Mouse (Mus musculus) spleen, postnatal 4 days (tissue): Measurements from ENCODE around the gene Layn.

Experiments used
- DNase-seq, 2 experiments: peaks; one replicate each; pipeline ENCODE4 v3.0.0; 2022; ENCODE audit warnings: low spot score in 2 of 2

Layn gene

DNA sequence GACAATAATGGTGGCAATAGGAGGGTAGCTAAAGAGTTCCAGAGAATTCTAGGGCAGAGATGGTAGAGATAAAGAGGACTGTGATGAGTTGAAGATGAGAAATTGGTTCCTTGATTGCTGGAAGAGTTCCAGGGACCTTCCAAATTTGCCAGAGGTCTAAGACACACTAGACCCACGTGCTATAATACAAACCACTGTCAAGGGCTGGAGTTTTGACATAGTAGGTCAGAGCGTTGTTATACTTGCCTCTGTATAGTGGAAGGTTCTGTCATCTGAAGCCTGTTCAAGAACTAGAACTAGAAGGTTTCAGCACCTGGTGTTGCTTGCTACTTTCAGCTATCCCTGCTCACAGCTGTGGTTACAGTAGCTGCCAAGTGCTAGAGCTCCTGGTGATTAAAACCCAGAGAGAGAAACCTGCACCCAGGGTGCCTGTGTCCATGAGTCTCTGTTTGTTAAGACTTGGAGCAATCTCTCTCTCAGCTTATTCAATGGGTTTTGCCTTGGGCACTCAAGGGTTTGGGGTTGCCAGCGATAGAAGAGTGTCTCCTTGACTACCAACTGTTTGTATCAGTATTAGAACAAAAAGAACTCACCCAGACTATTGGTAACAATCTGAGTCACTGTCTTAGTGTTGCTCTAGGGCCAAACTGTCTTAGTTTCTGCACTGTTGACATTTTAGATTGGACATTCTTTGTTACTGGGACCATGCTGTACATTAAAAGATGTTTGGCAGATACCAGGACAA is 43.9 kb downstream of the Layn start:
- no peak for DNase-seq

DNA sequence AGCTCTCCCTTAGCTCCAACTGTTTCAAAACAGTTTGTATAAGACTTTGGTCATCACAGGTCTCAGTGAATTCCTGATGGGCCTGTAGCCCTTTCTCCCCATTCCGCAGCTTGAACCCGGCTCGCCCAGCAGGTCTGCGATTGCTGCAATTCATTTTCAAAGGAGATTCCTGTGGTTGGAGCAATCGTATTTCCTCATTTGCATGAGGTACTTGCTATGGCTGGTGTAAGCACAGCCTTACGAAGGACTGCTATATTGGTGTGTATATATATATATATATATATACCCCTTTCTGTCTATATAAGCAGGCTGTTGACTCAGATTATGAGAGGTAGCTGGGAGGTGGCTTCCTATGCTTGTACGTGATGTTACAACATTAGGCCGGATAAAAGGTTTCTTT is 44.6 kb downstream of the Layn start:
- DNase-seq = no peak

DNA sequence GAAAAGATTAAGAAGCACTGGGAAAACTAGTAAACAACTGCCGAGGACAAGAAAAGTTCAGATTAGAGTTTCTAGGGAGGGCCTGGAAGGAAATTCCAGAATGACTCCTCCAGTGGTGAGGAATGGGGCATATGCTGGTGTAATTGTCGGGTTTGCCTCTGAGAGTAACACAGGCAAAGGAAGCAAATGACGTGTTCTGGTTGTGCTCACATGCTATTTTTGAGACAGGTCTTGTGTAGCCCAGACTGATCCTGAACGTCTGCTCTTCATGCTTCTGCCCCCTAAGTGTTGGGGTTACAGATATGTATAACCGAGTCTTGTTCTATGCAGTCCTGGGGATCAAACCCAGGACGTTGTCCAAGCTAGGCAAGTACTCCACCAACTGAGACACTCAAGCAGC is 45.3 kb downstream of the Layn start:
- DNase-seq = no peak

DNA sequence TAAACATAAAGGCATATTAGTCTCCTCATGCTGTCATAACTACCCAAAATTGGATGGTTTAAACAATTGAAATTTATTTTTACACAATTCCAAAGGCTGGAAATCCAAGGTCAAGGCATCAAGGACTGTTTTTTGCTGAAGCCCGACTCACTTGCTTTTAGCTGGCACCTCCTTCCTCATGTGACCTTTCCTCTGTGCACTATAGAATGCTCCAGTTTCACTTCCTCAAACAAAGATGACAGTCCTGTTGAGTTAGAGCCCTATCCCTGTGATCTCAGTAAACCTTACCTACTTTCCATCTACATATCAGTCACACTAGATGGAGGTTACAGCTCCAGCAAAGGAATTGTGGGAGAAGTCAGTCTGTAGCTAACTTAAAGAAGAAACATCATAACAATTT is 46.7 kb downstream of the Layn start:
- no peak for DNase-seq

DNA sequence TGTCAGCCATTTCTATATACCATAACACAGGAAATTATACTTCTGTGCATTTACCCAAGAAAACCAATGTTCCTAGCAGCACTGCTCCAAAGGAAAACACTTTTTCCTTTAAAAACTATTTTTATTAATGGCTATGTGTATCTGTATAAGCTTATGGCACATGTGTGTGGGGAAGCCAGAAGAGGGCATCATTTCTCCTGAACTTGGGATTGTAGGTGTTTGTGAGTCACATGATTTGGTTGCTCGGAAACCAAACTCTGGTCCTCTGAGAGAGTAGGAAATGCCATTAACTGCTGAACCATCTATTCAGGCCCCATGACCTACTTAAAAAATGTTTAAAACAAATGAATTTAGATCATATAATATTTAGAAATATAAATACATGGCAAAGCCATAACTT is 49.9 kb downstream of the Layn start:
- no peak for DNase-seq

DNA sequence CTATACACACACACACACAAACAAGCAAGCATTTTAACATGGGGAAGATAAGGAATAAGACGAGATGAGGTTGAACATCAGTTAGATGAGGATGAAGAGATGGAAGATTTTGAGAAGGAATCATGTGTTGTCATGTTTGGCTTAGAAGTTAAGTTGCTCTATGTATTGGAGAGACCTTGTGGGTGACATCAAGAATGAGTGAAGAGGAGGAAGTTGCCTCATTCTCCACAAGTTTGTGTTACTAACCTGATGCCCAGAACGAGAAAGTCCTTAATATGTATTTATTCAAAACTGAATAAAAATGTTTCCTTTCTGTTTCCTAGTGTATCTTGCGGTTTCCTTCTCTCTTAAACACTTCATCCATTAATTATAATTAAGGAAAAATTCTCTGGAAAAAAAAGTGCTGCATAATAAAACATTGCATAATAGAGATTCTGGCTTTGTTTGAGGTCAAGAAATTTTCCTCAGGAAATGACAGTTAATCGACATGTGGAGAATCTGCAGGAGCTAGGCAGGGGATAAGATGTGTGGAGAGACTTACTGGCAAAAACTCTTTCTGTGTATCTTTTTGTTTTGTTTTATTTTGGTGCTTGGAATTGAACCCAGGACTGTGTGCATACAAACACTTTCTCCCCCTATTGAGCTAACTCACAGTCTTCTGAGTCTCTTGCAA is 55.6 kb downstream of the Layn start:
- DNase-seq = no peak

DNA sequence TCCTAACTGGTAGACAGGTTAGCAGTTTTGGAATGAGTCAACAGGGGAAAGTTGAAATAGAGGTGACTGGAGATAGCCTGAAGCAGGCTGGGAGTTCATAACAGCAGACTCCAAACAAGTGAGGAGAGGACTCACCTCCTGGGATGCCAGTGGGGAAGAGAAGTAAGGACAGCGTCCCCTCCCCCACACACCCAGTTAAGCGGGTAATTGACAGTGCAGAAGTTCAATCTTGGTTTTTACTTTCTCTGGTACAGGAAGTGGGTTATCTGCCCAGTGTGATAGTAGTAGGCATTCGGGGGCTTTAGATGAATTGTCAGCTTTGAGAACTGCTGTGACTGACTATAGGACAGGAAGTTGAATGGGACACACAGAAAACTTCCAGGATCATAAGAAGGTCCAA is 56.5 kb downstream of the Layn start:
- no peak for DNase-seq

DNA sequence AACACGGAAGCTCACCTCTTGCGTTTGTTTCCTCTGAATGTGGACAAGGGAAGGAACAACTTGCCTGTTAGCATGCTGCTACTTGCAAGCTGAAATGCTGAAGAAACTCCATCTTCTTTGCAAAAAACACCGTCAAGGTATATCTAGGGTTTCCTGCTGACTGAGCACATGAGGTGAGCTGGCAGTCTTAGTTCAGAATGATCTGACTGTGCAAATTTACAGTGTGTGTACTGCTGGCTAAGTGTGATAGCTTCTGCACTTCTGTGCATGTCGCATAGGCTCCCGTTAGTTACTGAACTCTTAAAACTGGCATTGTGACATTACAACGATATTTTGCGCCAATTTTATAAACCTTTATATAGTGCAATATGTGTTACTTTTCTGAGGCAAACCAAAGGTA is 57.2 kb downstream of the Layn start:
- no peak for DNase-seq

DNA sequence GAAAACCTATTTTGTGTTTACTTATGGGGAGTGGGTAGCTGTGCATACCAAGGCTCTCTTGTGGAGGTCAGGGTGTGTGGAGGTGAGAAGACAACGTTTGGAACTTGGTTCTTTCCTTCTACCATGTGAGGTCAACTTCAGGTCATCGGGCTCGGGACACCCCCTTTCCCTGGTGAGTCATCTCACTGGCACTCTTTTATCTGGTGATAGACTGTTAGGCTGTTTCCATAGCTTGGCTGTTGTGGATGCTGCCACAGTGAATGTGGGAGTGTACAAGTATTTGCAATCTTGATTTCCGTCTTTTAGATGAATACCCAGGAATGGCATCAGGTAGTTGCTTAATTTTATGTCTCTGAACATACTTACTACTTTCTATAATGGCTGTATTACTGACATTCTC is 61.2 kb downstream of the Layn start:
- DNase-seq = no peak

DNA sequence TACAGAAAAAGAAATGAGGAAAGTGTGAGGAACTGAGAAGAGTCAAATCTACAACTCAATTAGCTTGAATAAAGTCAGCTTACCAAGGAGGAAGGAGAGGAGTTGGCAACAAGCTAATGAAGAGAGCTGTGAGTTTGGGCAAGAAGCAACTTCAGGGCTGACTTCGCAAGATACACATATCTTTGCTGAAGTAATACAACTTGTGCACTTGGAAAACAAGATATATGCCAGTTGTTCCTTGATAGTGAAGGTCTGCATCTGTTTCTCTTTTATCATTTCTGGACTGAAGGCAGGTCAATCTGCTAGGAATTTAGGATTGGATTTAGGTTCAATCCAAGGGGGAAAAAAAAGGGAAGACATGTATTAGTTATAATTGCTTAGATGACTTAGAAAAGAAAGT is 63.2 kb downstream of the Layn start:
- DNase-seq = no peak

DNA sequence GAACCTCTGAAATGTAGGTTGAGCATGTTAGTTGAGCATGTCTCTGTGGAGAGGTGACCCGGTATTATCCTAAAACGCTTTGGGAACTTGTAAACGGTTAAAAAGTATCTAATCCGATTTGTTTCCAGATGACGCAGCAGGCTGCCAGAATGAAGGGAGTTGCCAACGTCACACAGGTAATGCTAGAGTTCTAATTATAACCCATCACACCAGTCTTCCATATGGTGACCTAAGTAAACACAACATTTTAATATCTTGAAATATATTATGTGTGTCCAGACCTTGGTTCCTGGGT is 67.3 kb downstream of the Layn start:
- no peak for DNase-seq

DNA sequence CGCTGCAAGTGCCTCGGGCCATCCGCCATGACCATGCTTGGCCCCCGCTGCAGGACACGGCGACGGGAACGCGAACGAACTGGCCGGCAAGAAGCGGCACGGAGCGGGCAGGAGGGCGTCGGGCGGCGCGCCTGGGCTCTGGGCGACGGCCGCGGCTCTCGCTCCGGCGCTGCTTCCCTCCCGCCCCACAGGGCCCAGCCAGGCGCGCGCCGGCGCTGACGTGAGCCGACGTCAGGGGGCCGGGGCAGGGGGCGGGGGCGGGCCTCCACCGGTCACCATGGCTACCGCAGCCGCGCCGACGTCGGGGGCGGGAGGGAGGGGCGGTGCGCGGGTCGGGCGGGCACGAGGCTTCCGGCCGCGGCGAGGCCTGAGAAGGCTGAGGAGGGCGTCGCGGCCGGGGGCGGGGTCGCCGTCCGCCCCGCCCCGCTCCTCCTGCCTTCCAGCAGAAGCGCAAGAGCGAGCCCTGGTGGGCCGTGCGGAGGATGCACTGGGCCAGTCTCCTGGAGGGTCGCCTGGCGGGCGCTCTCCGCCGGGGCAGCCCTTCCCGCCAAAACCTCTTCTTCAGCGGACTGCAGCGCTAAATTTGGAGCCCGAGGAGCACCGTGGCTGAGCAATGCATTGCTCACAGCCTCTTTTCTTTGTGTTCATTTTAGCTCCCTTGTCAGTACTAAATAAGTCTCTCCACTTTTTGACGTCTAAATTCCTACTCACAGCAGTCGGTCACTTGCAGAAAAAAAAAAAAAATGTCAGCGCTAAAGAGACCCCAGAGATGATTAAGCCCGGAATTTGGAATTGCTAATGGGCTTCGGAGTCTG is 67.8 kb downstream of the Layn start, which contains the start of gene Sik2:
TSS of gene Sik2 (minus strand) at position 233 of the 815 bp plus-strand sequence.
- peak; percentile 91 to 95 for DNase-seq

DNA sequence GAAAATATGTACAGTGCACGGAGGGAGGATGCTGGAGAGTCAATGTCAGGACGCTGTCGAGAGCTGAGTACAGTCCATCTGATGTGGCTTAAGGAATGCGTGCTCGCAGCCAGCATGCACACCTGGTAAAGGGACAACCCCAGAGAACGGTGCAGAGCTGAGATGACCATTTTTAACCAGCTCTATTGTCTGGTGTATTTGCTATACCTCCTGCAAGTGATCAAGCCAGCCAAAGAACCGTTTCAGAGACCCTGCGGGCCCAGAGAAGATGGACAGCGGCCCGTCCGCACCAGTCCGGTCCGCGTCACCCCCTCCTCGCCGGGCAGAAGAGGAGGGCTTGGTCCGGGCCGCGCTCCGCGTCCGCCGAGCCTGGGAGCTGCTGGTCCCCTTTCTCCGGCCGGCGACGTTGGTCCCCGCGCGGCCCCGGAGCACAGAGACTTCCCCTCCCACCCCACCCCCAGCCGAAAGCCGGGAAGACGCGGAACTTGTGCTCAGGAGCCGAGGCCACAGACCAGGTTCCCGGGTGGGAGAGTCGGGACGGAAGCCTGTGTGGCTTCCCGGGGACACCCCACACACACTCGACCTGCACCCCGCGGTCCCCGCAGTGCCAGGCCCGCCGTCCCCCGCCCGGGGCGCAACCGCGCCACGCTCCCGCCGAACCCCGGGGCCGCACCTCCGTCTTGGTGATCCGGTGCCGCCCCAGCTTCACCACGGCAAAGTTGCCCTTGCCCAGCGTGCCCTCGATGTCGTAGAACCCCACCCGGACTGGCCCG is 68.6 kb downstream of the Layn start:
- DNase-seq = no peak

DNA sequence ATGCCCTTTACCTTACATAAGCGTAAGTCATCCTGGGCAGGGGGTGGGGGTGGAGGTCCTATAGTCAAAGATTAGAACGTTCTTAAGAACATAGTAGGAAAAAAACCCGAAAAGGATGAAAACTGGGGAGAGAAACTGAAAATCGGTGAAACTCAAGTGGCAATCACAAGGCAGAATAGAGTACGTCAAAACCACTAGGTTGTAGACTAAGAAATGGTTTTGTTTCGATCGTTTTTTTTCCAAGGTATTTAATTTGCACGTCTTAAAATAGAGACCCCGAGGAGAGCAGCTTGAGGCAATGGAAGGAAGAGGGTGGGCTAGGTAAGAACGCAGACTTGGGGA is 69.2 kb downstream of the Layn start:
- no peak for DNase-seq

DNA sequence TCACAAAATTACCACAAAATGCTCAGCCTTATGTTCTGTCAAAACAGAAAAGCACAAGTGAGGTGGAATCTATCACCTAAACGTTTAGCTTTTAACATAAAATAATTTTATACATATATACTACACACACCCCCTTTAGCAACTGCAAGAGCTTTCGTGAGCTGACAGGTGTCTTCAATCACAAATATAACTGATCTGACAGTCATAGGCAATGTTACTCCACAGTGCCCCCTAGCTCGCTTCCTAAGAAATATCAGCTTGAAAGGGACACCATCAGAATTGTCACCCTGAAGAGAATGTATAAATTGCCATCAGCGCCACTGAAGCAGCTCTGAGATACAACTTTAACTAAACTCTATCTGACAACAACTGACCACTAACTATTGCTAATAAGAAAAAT is 70.0 kb downstream of the Layn start:
- DNase-seq = peak; percentile 73 to 88
